Mouse (Mus musculus): ENCODE data around the gene Rab6a. TPM values are rescaled to one million over a fixed set of nuclear protein-coding genes. Genes with fewer than 3 reads are reported as not detected.
A peak's percentile ranks its signal among the peaks of the same experiment; 100 is the strongest.
"Not testable (repeated sequence)": the region's sequence is repeated elsewhere in the genome, so short reads cannot be mapped to it uniquely, and the experiment has no call there.

Rab6a gene
- total RNA-seq (2021) = 100 to 1,000 TPM; 297 to 364 TPM
- long read RNA-seq, transcript Rab6a-201 (8 exons, 3,214 nt) = major isoform, 201 of 252 reads
- long read RNA-seq, transcript Rab6a-202 (8 exons, 3,110 nt) = minor isoform, 9 of 252 reads
- long read RNA-seq, partial matches to known transcripts = 37 of 252 reads
- long read RNA-seq, other reads (novel, unspliced or antisense) = 1 of 252 reads

- DNase-seq (ENCODE audit: low spot score in 2 of 2) = peak; percentile 95 to 97
Observed at GRCm38 (mm10) chr7:100607214-100608129, at the start of gene Rab6a. Rab6a (plus strand) TSS chr7:100607410.

GRCm38 (mm10) chr7:100559331-100559730 lies 47.9 kb upstream of the Rab6a start:
- no peak for DNase-seq (ENCODE audit: low spot score in 2 of 2)

- no peak for DNase-seq (ENCODE audit: low spot score in 2 of 2)
Observed at GRCm38 (mm10) chr7:100561861-100562587, 45.2 kb upstream of the Rab6a start.

GRCm38 (mm10) chr7:100567238-100567637 lies 40.0 kb upstream of the Rab6a start:
- not testable (repeated sequence) for DNase-seq (ENCODE audit: low spot score in 2 of 2)

- no peak for DNase-seq (ENCODE audit: low spot score in 2 of 2)
Observed at GRCm38 (mm10) chr7:100569907-100570306, 37.3 kb upstream of the Rab6a start.

- DNase-seq (ENCODE audit: low spot score in 2 of 2) = no peak
Observed at GRCm38 (mm10) chr7:100570930-100571715, 36.1 kb upstream of the Rab6a start.

- no peak for DNase-seq (ENCODE audit: low spot score in 2 of 2)
Observed at GRCm38 (mm10) chr7:100572061-100572460, 35.1 kb upstream of the Rab6a start.

- no peak for DNase-seq (ENCODE audit: low spot score in 2 of 2)
Observed at GRCm38 (mm10) chr7:100572704-100573103, 34.5 kb upstream of the Rab6a start.

GRCm38 (mm10) chr7:100578794-100579193 lies 28.4 kb upstream of the Rab6a start:
- no peak for DNase-seq (ENCODE audit: low spot score in 2 of 2)

GRCm38 (mm10) chr7:100582235-100582634 lies 25.0 kb upstream of the Rab6a start:
- no peak for DNase-seq (ENCODE audit: low spot score in 2 of 2)

GRCm38 (mm10) chr7:100582727-100583236 lies 24.4 kb upstream of the Rab6a start:
- peak; percentile 90 to 92 for DNase-seq (ENCODE audit: low spot score in 2 of 2)

GRCm38 (mm10) chr7:100589816-100590215 lies 17.4 kb upstream of the Rab6a start:
- no peak for DNase-seq (ENCODE audit: low spot score in 2 of 2)

GRCm38 (mm10) chr7:100590504-100590844 lies 16.7 kb upstream of the Rab6a start:
- no peak for DNase-seq (ENCODE audit: low spot score in 2 of 2)

GRCm38 (mm10) chr7:100590845-100591521 lies 16.2 kb upstream of the Rab6a start:
- peak; percentile 73 to 80 for DNase-seq (ENCODE audit: low spot score in 2 of 2)

GRCm38 (mm10) chr7:100591522-100591852 lies 15.7 kb upstream of the Rab6a start:
- DNase-seq (ENCODE audit: low spot score in 2 of 2) = no peak

GRCm38 (mm10) chr7:100593349-100593748 lies 13.9 kb upstream of the Rab6a start:
- no peak for DNase-seq (ENCODE audit: low spot score in 2 of 2)

- no peak for DNase-seq (ENCODE audit: low spot score in 2 of 2)
Observed at GRCm38 (mm10) chr7:100600211-100600610, 7.0 kb upstream of the Rab6a start.

- peak; percentile 66 to 78 for DNase-seq (ENCODE audit: low spot score in 2 of 2)
Observed at GRCm38 (mm10) chr7:100608130-100608741, 1.0 kb downstream of the Rab6a start, which contains the start of gene Mrpl48. Mrpl48 (minus strand) TSS chr7:100608301.

GRCm38 (mm10) chr7:100608910-100609309 lies 1.7 kb downstream of the Rab6a start:
- no peak for DNase-seq (ENCODE audit: low spot score in 2 of 2)

Measured in layer of hippocampus, postnatal 10 days (tissue).